Mouse (Mus musculus) hematopoietic stem cell, adult 5-6 weeks (primary cell): Measurements from ENCODE around the gene Slc7a12. TPM values are rescaled to one million over a fixed set of nuclear protein-coding genes. Genes with fewer than 3 reads are reported as not detected.

Source experiments
- ATAC-seq, 2 experiments: fragments of 125-278 bp in 1 of 2; replicated peaks in 1 of 2; 2 replicates each; pipeline ENCODE4 v1.8.0; 2016 to 2017; ENCODE audit warnings: inconsistent platforms in 2 of 2, mild to moderate bottlenecking in 2 of 2, moderate number of reproducible peaks in 2 of 2, low read depth in 1 of 2, moderate TSS enrichment in 1 of 2; ENCODE audit not compliant: low FRiP score in 2 of 2, poor library complexity in 2 of 2, severe bottlenecking in 2 of 2, insufficient read depth in 1 of 2, low TSS enrichment in 1 of 2
- total RNA-seq: library from RNA; stranded (forward); fragments of 172-1452, 232-1000 nt; gene quantifications from 2 replicates; pipeline ENCODE4 v1.2.3, GENCODE M21; 2017

Slc7a12 gene
- total RNA-seq, result not detected in 2 replicates

GRCm38 (mm10) chr3:14480397-14480796 is at the start of gene Slc7a12:
Gene Slc7a12 (plus strand): TSS chr3:14480697.
- ATAC-seq, result no peak

GRCm38 (mm10) chr3:14432381-14432780 is 48.1 kb upstream of the Slc7a12 start:
- no peak for ATAC-seq

- ATAC-seq, result no peak
These were observed 34.5 kb upstream of the Slc7a12 start for GRCm38 (mm10) chr3:14446015-14446414.

- ATAC-seq, result no peak
These were observed 33.8 kb upstream of the Slc7a12 start for GRCm38 (mm10) chr3:14446691-14447090.

Other genes starting within 250 kb of the Slc7a12 start
- 440 and 868 TPM in 2 replicates for gene 1810022K09Rik, start 130.6 kb downstream of the Slc7a12 start, total RNA-seq
- 7.4 and 7.6 TPM in 2 replicates for gene Car13, start 161.0 kb downstream of the Slc7a12 start, total RNA-seq